Mouse (Mus musculus): ENCODE data around the gene Lrrtm3. TPM values are rescaled to one million over a fixed set of nuclear protein-coding genes. Genes with fewer than 3 reads are reported as not detected.
A peak's percentile ranks its signal among the peaks of the same experiment; 100 is the strongest.

Gene Lrrtm3
- polyA plus RNA-seq, 1 experiment from 2014 or later = 21.0 TPM

DNA sequence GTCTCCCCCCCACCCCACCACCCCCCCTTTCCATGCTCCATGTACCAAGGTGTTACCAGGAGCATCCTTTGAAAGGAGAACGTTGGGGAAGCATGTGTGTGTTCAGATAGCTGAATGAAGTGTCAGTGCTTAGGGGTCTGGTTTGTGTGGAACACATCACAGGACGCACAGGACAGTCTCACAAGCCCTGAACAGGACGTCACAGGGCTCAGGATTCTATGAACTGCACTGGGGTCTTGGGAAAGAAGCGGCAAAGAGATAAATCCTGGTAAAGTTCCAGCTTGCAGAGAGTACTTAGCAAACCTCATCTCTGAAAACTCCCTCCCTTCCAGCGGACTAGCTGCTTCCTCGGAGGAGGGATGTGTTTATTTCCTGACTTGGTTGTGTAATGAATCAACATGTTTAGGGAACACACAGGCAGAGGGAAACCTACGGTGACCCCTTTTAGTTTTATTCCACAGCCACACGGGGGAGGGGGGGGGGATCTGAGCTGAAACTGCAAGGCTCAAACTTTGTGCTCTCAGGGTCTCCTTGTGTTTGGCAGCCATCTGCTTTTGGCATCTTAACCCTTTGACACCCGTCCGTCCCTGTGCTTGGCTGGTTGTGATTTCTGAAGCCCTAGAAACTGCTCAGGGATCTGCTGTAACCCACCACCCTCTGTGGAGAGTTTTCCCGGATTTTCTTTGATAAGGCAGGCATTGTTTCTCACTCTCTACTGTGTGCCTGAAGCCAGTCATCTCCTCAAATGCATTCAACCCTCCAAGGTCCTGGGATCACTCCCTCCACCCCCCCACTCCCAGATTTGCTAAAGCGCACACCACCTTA is 3.3 kb downstream of the Lrrtm3 start:
- Histone ChIP-seq H3K4me2 (peak overlapping the region; percentile 86), H3K9ac (peak overlapping the region; percentile 79), H3K27me3 (peaks cover 7% of the 10 kb centered on the region), H3K9me3 (no peaks in the 10 kb centered on the region), H3K36me3 (no peaks in the 10 kb centered on the region), H3K4me1 (replicated peaks) (peaks cover 48% of the 10 kb centered on the region), H3K4me3 (peak overlapping the region; percentile 55), H3K27ac (replicated peaks) (peak overlapping the region; percentile 42; the same call in 1 of the 2 replicates)
- WGBS = 2% methylated on average over 12 of the region's 12 CpGs
- 0 out of 2 replicates have a peak, but pooled peaks have one; percentile 13 for ATAC-seq (ENCODE audit: low read depth)

DNA sequence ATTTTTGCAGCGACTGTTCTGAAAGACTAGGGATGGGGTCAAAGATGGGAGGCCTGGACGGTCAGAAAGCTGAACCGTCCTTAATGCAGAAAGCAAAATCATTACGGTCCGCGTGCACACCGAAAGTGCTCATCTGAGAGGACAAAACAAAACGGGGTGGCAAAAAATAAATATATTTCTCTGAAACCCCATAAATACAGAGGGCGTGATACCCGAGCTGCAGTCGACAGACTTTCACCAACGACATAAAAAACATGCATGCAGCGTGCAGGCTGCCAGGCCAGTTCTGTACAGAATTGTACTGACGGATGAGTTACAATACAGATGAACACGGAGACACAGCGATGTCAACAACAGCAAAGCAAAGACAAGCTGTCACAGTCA is 3.9 kb downstream of the Lrrtm3 start:
- 50% methylated on average over 16 of the region's 16 CpGs for WGBS
- H3K4me3 ChIP-seq = peak overlapping the region; percentile 55
- ATAC-seq (ENCODE audit: low read depth) = no peak
- peak overlapping the region; percentile 79 for H3K9ac ChIP-seq
- peaks cover 48% of the 10 kb centered on the region for H3K4me1 ChIP-seq (replicated peaks)
- H3K27ac ChIP-seq (replicated peaks) = no peak overlapping the region
- no peaks in the 10 kb centered on the region for H3K36me3 ChIP-seq
- peak overlapping the region; percentile 86 for H3K4me2 ChIP-seq
- peaks cover 7% of the 10 kb centered on the region for H3K27me3 ChIP-seq
- no peaks in the 10 kb centered on the region for H3K9me3 ChIP-seq

DNA sequence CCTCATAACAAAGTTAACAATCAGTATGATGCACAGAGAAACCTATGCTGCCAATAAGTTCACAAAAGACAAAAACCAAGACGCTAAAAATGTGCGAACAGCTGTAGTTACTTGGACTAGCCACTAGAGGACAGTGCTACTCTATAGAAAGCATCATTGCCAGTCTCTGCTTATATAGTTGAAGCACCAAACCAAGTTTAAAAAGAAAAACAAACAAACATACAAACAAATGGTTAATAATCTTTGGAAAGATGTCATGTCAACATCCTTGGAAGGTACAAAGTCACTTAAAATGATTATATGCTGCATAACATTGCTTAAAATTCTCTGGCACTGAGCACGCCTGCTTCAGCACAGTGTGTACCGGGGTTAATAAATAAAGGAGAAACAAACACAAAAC is 5.6 kb downstream of the Lrrtm3 start:
- ATAC-seq (ENCODE audit: low read depth) = no peak
- no peak overlapping the region for H3K9ac ChIP-seq

DNA sequence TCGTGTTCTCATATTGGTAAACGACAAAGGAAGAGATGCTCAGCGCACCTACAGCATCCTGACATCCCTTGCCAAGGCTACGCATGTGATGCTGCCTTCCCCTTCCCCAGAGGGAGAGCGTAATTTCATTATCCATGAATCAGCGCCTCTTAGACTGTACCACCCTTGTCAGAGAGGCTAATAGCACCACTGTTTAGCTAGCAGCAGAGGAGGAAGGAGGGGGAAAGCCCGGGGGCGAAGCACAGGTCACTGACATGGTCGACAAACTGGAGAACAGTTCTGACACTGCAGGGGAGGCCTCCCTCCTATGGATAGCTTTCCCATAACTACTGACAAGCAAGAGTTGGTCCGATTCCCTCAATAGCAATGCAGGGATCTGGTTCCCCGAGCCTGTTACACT is 6.3 kb downstream of the Lrrtm3 start:
- peaks cover 4% of the 10 kb centered on the region for H3K27me3 ChIP-seq
- H3K27ac ChIP-seq (replicated peaks) = no peak overlapping the region
- peak overlapping the region; percentile 25 for H3K4me3 ChIP-seq
- WGBS = 33% methylated on average over 11 of the region's 11 CpGs
- H3K36me3 ChIP-seq = no peaks in the 10 kb centered on the region
- peak overlapping the region; percentile 49 for H3K4me2 ChIP-seq
- peak; percentile 24; the same call in 1 of the 2 replicates for ATAC-seq (ENCODE audit: low read depth)
- no peaks in the 10 kb centered on the region for H3K9me3 ChIP-seq
- H3K9ac ChIP-seq = peak overlapping the region; percentile 56
- peaks cover 40% of the 10 kb centered on the region for H3K4me1 ChIP-seq (replicated peaks)

More for the DNA sequence above, 5.6 kb downstream of the Lrrtm3 start:
- Histone ChIP-seq H3K4me3 (peak overlapping the region; percentile 55), H3K36me3 (no peaks in the 10 kb centered on the region), H3K27me3 (peaks cover 7% of the 10 kb centered on the region), H3K9me3 (no peaks in the 10 kb centered on the region), H3K4me2 (peak overlapping the region; percentile 86), H3K27ac (replicated peaks) (no peak overlapping the region), H3K4me1 (replicated peaks) (peaks cover 43% of the 10 kb centered on the region)
- 41% methylated on average over 4 of the region's 4 CpGs for WGBS

DNA sequence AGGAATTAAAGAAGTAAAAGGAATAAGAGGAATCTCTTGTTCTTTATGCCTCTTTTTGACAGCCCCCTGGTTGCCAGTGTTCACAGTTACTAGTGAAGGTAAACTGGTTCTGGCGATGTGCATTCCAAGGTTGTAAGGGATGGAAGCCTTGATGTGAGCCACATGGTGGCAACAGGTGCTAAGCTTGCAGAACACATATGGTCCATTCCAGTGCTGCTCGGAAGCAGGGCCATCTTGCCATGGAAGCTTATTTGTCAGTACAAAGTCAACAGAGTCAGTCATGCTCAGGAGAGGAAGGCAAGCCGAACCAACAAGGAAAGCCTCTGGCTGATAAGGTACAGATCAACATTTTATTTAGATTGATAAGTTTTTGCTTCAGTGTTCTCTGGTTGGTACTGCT is 7.7 kb downstream of the Lrrtm3 start:
- ATAC-seq (ENCODE audit: low read depth) = no peak
- no peak overlapping the region for H3K27ac ChIP-seq (replicated peaks)
- H3K36me3 ChIP-seq = no peaks in the 10 kb centered on the region
- H3K9me3 ChIP-seq = no peaks in the 10 kb centered on the region
- H3K4me1 ChIP-seq (replicated peaks) = peaks cover 28% of the 10 kb centered on the region
- H3K4me3 ChIP-seq = no peak overlapping the region
- WGBS = 85% methylated on average over 3 of the region's 3 CpGs
- no peak overlapping the region for H3K9ac ChIP-seq
- H3K4me2 ChIP-seq = no peak overlapping the region
- no peaks in the 10 kb centered on the region for H3K27me3 ChIP-seq

DNA sequence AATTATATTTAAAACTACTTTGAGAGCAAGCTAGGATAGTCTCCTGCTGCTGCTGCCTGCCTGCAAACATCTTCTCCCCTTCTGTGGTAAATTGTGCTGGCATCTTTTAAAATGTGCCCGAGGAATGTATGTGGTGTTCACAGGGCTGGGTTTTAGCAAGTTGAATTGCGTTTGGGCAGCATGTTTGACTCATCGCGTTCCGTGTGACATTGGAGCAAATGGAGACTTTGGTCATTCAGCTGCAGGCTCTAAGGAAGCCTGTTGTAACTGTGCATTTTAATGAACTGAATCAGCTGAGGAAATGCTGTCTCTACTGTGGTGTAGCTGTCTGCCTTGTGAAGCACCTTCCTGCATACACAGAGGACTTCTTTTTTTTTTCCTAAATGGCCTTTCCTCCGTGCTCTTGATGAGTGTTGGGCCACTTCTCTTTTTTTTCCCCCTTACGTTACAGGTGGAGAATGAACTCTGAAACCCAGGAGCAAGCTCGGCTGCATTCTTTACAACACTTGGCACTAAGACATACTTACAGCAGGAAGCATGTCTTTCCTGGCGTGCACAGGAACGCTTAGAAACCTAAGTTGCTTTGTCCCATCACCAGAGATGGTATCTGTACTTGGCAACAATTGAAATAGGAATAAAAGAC is 13.5 kb downstream of the Lrrtm3 start:
- Histone ChIP-seq H3K4me3 (no peak overlapping the region), H3K27ac (replicated peaks) (no peak overlapping the region; the same call in 1 of the 2 replicates), H3K9ac (no peak overlapping the region), H3K4me1 (replicated peaks) (peaks cover 23% of the 10 kb centered on the region), H3K9me3 (no peaks in the 10 kb centered on the region), H3K36me3 (no peaks in the 10 kb centered on the region), H3K27me3 (no peaks in the 10 kb centered on the region), H3K4me2 (peak overlapping the region; percentile 26)
- 50% methylated on average over 10 of the region's 10 CpGs for WGBS
- peak; percentile 53; the same call in 1 of the 2 replicates for ATAC-seq (ENCODE audit: low read depth)

DNA sequence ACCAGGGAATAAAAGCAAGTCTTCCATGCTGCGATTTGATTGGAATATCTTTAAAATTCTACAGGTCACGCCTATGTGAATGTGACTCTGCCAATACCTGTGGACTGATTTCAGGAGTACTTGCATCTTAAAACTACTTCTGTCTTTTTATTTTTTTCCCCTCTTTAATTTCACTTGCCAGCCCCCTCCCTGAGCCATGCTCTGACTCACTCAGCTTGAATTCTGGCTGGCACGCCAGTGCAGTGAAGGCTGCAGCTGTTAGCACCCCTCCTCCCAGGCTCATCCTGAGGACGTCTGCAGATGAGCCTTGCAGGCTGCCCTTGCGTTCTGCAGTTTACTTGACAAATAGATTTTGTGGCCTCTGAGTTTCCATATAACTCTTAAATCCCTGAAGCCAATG is 14.1 kb downstream of the Lrrtm3 start:
- ATAC-seq (ENCODE audit: low read depth) = peak; percentile 84
- no peak overlapping the region for H3K9ac ChIP-seq
- no peaks in the 10 kb centered on the region for H3K36me3 ChIP-seq
- H3K27ac ChIP-seq (replicated peaks) = no peak overlapping the region; the same call in 1 of the 2 replicates
- WGBS = 17% methylated on average over 5 of the region's 5 CpGs
- no peak overlapping the region for H3K4me3 ChIP-seq
- peak overlapping the region; percentile 26 for H3K4me2 ChIP-seq
- no peaks in the 10 kb centered on the region for H3K27me3 ChIP-seq
- peaks cover 23% of the 10 kb centered on the region for H3K4me1 ChIP-seq (replicated peaks)
- H3K9me3 ChIP-seq = no peaks in the 10 kb centered on the region

DNA sequence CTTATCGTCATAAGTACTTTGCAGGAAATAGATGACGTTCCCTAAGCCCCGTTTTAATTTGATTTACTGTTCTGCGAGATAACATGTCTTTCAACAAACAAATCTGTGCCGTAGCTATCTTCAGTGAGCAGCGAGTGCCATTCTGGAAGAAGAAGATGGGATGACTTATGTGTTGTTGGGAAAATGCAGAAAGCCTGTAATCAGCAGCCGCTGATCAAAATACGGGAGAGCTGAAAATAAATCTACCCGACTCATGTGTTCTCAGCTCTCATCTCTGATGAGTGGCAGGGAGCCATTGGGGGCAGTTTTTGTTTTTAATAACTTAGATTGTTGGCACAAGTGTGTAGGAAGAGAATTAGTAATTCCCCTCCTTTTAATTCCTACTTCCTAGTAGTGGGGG is 26.4 kb downstream of the Lrrtm3 start:
- Histone ChIP-seq H3K4me1 (replicated peaks) (no peaks in the 10 kb centered on the region), H3K4me2 (no peak overlapping the region), H3K9me3 (no peaks in the 10 kb centered on the region), H3K27me3 (no peaks in the 10 kb centered on the region), H3K4me3 (no peak overlapping the region), H3K36me3 (no peaks in the 10 kb centered on the region), H3K27ac (replicated peaks) (no peak overlapping the region), H3K9ac (no peak overlapping the region)
- 82% methylated on average over 9 of the region's 9 CpGs for WGBS
- no peak for ATAC-seq (ENCODE audit: low read depth)

DNA sequence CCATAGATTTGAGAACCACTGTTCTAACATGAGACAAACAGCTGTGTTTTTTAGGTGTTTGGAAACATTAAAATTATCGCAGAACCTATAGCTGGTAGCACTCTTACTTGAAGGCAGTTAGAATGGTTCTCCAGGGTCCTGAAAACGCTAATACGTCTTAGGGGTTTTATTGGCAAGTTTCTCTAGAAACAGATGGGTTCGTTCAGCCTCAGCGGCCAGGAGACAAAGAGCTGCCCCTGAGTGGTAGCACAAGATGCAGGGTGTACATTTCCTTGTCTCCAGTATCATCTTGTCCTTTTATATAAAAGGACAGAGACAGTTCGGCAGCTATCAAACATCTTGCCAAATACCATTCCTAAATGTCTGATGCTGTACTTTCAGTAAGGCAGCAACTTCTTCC is 40.1 kb downstream of the Lrrtm3 start:
- H3K4me2 ChIP-seq = no peak overlapping the region
- ATAC-seq (ENCODE audit: low read depth) = no peak
- H3K9me3 ChIP-seq = no peaks in the 10 kb centered on the region
- 60% methylated on average over 6 of the region's 6 CpGs for WGBS
- H3K4me1 ChIP-seq (replicated peaks) = no peaks in the 10 kb centered on the region
- H3K9ac ChIP-seq = no peak overlapping the region
- no peak overlapping the region for H3K4me3 ChIP-seq
- no peak overlapping the region for H3K27ac ChIP-seq (replicated peaks)
- no peaks in the 10 kb centered on the region for H3K27me3 ChIP-seq
- no peaks in the 10 kb centered on the region for H3K36me3 ChIP-seq

DNA sequence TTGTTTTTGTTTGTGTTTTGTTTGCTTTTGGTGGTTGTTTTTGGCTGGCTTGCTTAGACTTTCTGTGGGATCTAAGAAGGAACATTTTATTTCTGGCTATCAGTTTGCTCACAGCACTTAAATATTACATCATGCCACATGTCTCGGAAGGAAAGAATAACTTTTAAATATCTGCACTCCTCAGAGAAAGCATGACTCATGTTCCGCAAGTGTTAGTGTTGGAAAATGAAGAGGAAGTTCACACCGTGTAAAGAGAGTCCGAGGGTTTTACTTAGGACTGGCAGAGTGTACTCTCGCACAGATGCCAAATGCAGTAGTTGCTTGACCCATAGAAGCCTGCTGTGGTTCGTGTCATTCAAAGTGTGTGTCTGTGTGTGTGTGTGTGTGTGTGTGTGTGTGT is 40.9 kb downstream of the Lrrtm3 start:
- H3K36me3 ChIP-seq = no peaks in the 10 kb centered on the region

DNA sequence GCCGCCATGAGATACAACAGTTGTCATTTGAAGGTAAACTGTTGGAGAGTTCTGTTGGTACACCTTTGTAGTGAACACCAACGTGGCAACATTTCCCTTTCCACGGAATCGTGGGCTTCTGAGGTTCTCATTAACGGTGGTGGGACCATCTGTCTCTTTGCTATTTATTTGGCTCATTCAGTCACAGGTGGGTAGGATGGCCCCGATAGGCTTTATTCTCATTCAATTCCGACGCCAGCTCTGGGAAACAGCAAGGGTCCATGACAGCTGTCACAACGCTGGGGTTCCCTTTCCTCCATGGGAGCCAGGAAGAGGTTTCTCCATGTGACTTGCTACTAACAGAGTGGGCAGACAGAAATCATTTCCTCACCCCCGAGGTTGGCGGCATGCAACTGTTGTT is 48.2 kb downstream of the Lrrtm3 start:
- Histone ChIP-seq H3K4me2 (no peak overlapping the region), H3K9ac (no peak overlapping the region), H3K9me3 (no peaks in the 10 kb centered on the region), H3K36me3 (no peaks in the 10 kb centered on the region), H3K4me1 (replicated peaks) (no peaks in the 10 kb centered on the region), H3K27me3 (no peaks in the 10 kb centered on the region), H3K27ac (replicated peaks) (no peak overlapping the region), H3K4me3 (no peak overlapping the region)
- WGBS = 78% methylated on average over 11 of the region's 11 CpGs
- no peak for ATAC-seq (ENCODE audit: low read depth)

More for the DNA sequence above, 40.9 kb downstream of the Lrrtm3 start:
- no peaks in the 10 kb centered on the region for H3K27me3 ChIP-seq
- H3K9me3 ChIP-seq = no peaks in the 10 kb centered on the region
- H3K4me1 ChIP-seq (replicated peaks) = no peaks in the 10 kb centered on the region
- WGBS = 80% methylated on average over 6 of the region's 6 CpGs
- H3K4me3 ChIP-seq = no peak overlapping the region
- H3K4me2 ChIP-seq = no peak overlapping the region
- H3K27ac ChIP-seq (replicated peaks) = no peak overlapping the region
- no peak overlapping the region for H3K9ac ChIP-seq
- ATAC-seq (ENCODE audit: low read depth) = no peak

DNA sequence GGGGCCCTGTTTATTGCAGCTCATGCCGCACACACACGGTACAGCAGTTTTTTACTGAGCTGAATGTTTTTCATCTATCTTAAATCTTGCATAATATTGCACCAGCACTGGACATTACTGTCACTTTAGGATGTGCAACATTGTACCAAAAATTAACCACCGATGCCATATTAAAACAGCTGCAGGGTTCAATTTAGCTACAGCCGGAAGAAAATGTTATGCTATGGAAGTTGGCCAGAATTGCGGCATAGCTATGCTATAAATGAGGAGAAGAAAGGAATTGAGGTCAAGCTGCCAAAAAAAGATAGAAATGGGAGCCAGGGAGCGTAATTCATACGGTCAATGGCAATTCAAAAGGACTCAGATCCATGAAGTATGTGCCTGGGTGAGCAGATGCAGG is 48.9 kb downstream of the Lrrtm3 start:
- Histone ChIP-seq H3K9me3 (no peaks in the 10 kb centered on the region), H3K27me3 (no peaks in the 10 kb centered on the region), H3K9ac (no peak overlapping the region), H3K4me1 (replicated peaks) (no peaks in the 10 kb centered on the region), H3K4me2 (no peak overlapping the region), H3K36me3 (no peaks in the 10 kb centered on the region), H3K27ac (replicated peaks) (no peak overlapping the region), H3K4me3 (no peak overlapping the region)
- WGBS = 81% methylated on average over 7 of the region's 7 CpGs
- ATAC-seq (ENCODE audit: low read depth) = no peak
